Comparison of ENCODE assay signal across 15 mouse cellular contexts in the genomic region with DNA sequence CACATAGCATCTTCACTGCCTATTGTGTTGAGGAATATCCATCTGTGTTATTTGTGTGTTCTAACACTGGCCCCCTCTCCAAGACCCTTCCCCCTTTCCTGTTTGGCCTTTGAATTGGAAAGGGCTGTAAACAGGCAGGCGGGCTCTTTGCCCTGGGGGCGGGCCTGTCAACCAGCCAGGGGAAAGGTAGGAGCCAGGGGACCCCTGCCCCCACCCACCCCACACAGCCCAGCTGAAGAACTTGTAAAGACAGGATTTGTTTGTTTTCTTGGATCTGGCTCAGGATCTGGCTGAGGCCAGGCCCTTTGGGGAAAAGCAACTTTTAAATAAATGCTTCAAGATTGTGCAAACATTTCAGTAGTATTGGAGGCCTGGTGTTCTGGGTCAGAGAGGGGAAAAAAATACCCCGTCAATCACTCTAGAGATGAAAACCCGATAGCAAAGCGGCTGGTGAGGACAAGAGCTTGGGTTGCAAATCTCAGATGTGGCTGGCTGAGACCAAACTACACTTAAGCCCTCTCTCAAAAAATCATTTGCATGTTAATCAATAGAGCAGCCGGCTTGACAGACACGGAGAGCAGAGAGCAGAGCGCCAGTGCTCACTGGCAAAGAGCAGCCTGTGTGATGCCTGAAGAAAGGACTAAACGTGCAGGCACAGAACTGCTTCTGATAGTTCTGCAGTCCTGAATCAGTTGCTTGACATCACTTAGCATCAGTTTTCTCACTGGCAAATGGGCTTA. TPM values are rescaled to one million over a fixed set of nuclear protein-coding genes. Genes with fewer than 3 reads are reported as not detected.
A peak's percentile ranks its signal among the peaks of the same experiment; 100 is the strongest.
DNase-seq lines count a peak whose midpoint lies in the region; ATAC-seq lines count a peak whose summit lies in the region.
"Had no signal": no experiment of that assay in that cellular context is flagged by ENCODE, and none has a peak within 500 bp of the region (broad histone marks: within the 10 kb centered on the region; RNA-seq: fewer than 3 reads in every experiment).

No protein-coding gene starts in this region.

- peak overlapping the region; percentile 38 for H3K27ac ChIP-seq in lung, embryonic 15.5 days
- peak overlapping the region; percentile 54; the same call in 1 of the 2 replicates for H3K27ac ChIP-seq in embryonic facial prominence, embryonic 12.5 days
- H3K27ac ChIP-seq in hindbrain, embryonic 16.5 days (ENCODE audit: low read depth, low read length) = no peak overlapping the region
- no peak overlapping the region for H3K27ac ChIP-seq in midbrain, embryonic 14.5 days (replicated peaks; ENCODE audit: low read depth, low read length)
- H3K27ac ChIP-seq: left cerebral cortex, adult 2 months; macrophage had no signal

- no peak overlapping the region for H3K4me2 ChIP-seq in lung, embryonic 15.5 days
- no peak overlapping the region for H3K4me2 ChIP-seq in embryonic facial prominence, embryonic 12.5 days (replicated peaks)
- H3K4me2 ChIP-seq in hindbrain, embryonic 16.5 days (ENCODE audit: low read length) = no peak overlapping the region
- no peak overlapping the region for H3K4me2 ChIP-seq in midbrain, embryonic 14.5 days (ENCODE audit: low read length)

- 0 out of 2 replicates have a peak, but pooled peaks cover 3% of the 10 kb centered on the region for H3K27me3 ChIP-seq in lung, embryonic 15.5 days
- H3K27me3 ChIP-seq in embryonic facial prominence, embryonic 12.5 days = peaks cover 38% of the 10 kb centered on the region
- H3K27me3 ChIP-seq in hindbrain, embryonic 16.5 days (replicated peaks; ENCODE audit: control insufficient read depth, insufficient read depth, low read length) = peaks cover 7% of the 10 kb centered on the region; the same call in 1 of the 2 replicates
- H3K27me3 ChIP-seq in midbrain, embryonic 14.5 days (ENCODE audit: control insufficient read depth, insufficient read depth, low read length) = peaks cover 27% of the 10 kb centered on the region

- H3K9me3 ChIP-seq in lung, embryonic 15.5 days = no peaks in the 10 kb centered on the region
- no peaks in the 10 kb centered on the region for H3K9me3 ChIP-seq in embryonic facial prominence, embryonic 12.5 days
- H3K9me3 ChIP-seq in hindbrain, embryonic 16.5 days (ENCODE audit: control insufficient read depth, low read length) = no peaks in the 10 kb centered on the region
- H3K9me3 ChIP-seq in midbrain, embryonic 14.5 days (ENCODE audit: control insufficient read depth, low read length) = no peaks in the 10 kb centered on the region

- 15% methylated on average over 9 of the region's 9 CpGs for WGBS in lung, embryonic 15.5 days
- 4% methylated on average over 9 of the region's 9 CpGs for WGBS in embryonic facial prominence, embryonic 12.5 days
- 14% methylated on average over 9 of the region's 9 CpGs for WGBS in hindbrain, embryonic 16.5 days
- 5% methylated on average over 9 of the region's 9 CpGs for WGBS in midbrain, embryonic 14.5 days

- no peak for DNase-seq in lung, postnatal 4 days
- DNase-seq in midbrain, embryonic 14.5 days = peak; percentile 62
- no peak for DNase-seq in left cerebral cortex, adult 11 months (ENCODE audit: low spot score)
- no peak for DNase-seq in thymus, postnatal 4 days
- DNase-seq in MN1 (ENCODE audit: low spot score) = no peak
- DNase-seq: cerebellum, adult 11 months; heart, postnatal 36 days had no signal

- no peak overlapping the region for H3K9ac ChIP-seq in lung, embryonic 15.5 days
- H3K9ac ChIP-seq in embryonic facial prominence, embryonic 12.5 days = no peak overlapping the region
- no peak overlapping the region for H3K9ac ChIP-seq in hindbrain, embryonic 16.5 days (ENCODE audit: low read depth, low read length)
- H3K9ac ChIP-seq in midbrain, embryonic 14.5 days (replicated peaks; ENCODE audit: low read length) = no peak overlapping the region

- H3K4me3 ChIP-seq in lung, embryonic 15.5 days = no peak overlapping the region
- H3K4me3 ChIP-seq in embryonic facial prominence, embryonic 12.5 days = no peak overlapping the region
- no peak overlapping the region for H3K4me3 ChIP-seq in hindbrain, embryonic 16.5 days (ENCODE audit: low read length)
- H3K4me3 ChIP-seq in midbrain, embryonic 14.5 days (replicated peaks; ENCODE audit: low read depth, low read length) = no peak overlapping the region
- H3K4me3 ChIP-seq: left cerebral cortex, adult 2 months had no signal

- H3K36me3 ChIP-seq in lung, embryonic 15.5 days = no peaks in the 10 kb centered on the region
- no peaks in the 10 kb centered on the region for H3K36me3 ChIP-seq in embryonic facial prominence, embryonic 12.5 days
- H3K36me3 ChIP-seq in hindbrain, embryonic 16.5 days (ENCODE audit: control insufficient read depth, insufficient read depth, low read length) = no peaks in the 10 kb centered on the region
- no peaks in the 10 kb centered on the region for H3K36me3 ChIP-seq in midbrain, embryonic 14.5 days (ENCODE audit: control insufficient read depth, insufficient read depth, low read length)

- ATAC-seq in lung, embryonic 15.5 days (ENCODE audit: borderline replicate concordance, extremely low read depth, low FRiP score, low TSS enrichment) = peak; percentile 50; the same call in 1 of the 2 replicates
- ATAC-seq in embryonic facial prominence, embryonic 12.5 days (ENCODE audit: insufficient number of reproducible peaks, insufficient read depth, low FRiP score, low TSS enrichment) = no peak
- peak; percentile 41 for ATAC-seq in hindbrain, embryonic 16.5 days
- ATAC-seq in midbrain, embryonic 14.5 days (ENCODE audit: low FRiP score, low TSS enrichment) = 0 out of 2 replicates have a peak, but pooled peaks have one; percentile 28
- ATAC-seq: activated CD4-positive, CD25-positive, alpha-beta regulatory T cell, adult 4 months had no signal

- H3K4me1 ChIP-seq in lung, embryonic 15.5 days = peaks cover 26% of the 10 kb centered on the region
- H3K4me1 ChIP-seq in embryonic facial prominence, embryonic 12.5 days = peaks cover 39% of the 10 kb centered on the region
- peaks cover 4% of the 10 kb centered on the region for H3K4me1 ChIP-seq in hindbrain, embryonic 16.5 days (ENCODE audit: control insufficient read depth, insufficient read depth, low read depth, low read length)
- no peaks in the 10 kb centered on the region; the same call in 1 of the 2 replicates for H3K4me1 ChIP-seq in midbrain, embryonic 14.5 days (ENCODE audit: control insufficient read depth, insufficient read depth, low read length)

RNA-seq across cellular contexts. Expression of gene Gm12830, which starts 2.4 kb away (rescaled TPM):
- polyA plus RNA-seq in lung, embryonic 15.5 days (2015; fragmentation: Nextera tagmentation; extraction: Ambion mirVana) = not detected in 2 replicates
- not detected in 2 replicates for polyA plus RNA-seq in embryonic facial prominence, embryonic 12.5 days (2016; fragmentation: Nextera tagmentation; extraction: Ambion mirVana)
- polyA plus RNA-seq in hindbrain, embryonic 16.5 days (2015; fragmentation: Nextera tagmentation; extraction: Ambion mirVana) = not detected in 2 replicates
- not detected in 2 replicates for polyA plus RNA-seq in midbrain, embryonic 14.5 days (2014; fragmentation: Nextera tagmentation; extraction: Ambion mirVana)
- polyA plus RNA-seq: activated CD4-positive, CD25-positive, alpha-beta regulatory T cell, adult 4 months; macrophage; neural tube, embryonic 14.5 days; spleen, adult 2 months had no signal

Comparison
In these comparisons a context has a peak if more than half of its experiments do, and no peak if none do; other contexts are left out.
1. H3K27ac ChIP-seq: peak in lung, embryonic 15.5 days (single experiment) and embryonic facial prominence, embryonic 12.5 days (single experiment); none in hindbrain, embryonic 16.5 days (single experiment) and midbrain, embryonic 14.5 days (single experiment).